ENCODE assay signal across 22 mouse cellular contexts in the genomic region with DNA sequence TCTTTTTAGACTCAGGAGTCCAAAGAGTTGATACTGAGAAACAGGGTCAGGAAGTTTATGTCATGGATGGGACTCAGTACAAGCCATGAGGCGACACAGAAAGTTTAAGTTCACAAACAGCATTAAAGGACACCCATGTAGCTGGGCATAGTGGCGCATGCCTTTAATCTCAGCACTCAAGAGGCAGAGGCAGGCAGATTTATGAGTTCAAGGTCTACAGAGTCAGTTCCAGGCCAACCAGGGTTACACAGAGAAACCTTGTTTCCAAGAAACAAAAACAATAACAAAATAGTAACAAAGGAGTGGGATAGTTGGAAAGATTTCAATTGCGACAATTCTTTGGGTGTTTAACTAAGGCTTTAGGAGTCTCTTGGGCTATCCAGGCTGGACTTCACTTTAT. TPM values are rescaled to one million over a fixed set of nuclear protein-coding genes. Genes with fewer than 3 reads are reported as not detected.
DNase-seq lines count a peak whose midpoint lies in the region; ATAC-seq and TF ChIP-seq lines count a peak whose summit lies in the region.
"Had no signal": no experiment of that assay in that cellular context is flagged by ENCODE, and none has a peak within 500 bp of the region (broad histone marks: within the 10 kb centered on the region; RNA-seq: fewer than 3 reads in every experiment).

No protein-coding gene starts in this region.

- H3K9ac ChIP-seq in kidney, postnatal 0 days (ENCODE audit: low read depth, low read length): no peak overlapping the region
- H3K9ac ChIP-seq: embryonic facial prominence, embryonic 12.5 days; forebrain, embryonic 15.5 days; hindbrain, embryonic 13.5 days had no signal

- H3K4me3 ChIP-seq in kidney, postnatal 0 days (replicated peaks; ENCODE audit: low read depth, low read length): no peak overlapping the region
- H3K4me3 ChIP-seq: embryonic facial prominence, embryonic 12.5 days; forebrain, embryonic 15.5 days; heart, embryonic 10.5 days; hindbrain, embryonic 13.5 days had no signal

- WGBS in kidney, postnatal 0 days: 22% methylated on average over 3 of the region's 3 CpGs

- H3K27ac ChIP-seq in kidney, postnatal 0 days: no peak overlapping the region
- H3K27ac ChIP-seq: embryonic facial prominence, embryonic 12.5 days; forebrain, embryonic 15.5 days; heart, embryonic 10.5 days; hindbrain, embryonic 13.5 days; hindbrain, postnatal 0 days had no signal

- H3K36me3 ChIP-seq in kidney, postnatal 0 days (ENCODE audit: insufficient read depth, low read length): 0 out of 2 replicates have a peak, but pooled peaks cover 7% of the 10 kb centered on the region

- ATAC-seq in kidney, postnatal 0 days (replicated peaks; ENCODE audit: low FRiP score, low read depth): no peak
- ATAC-seq: activated CD4-positive, CD25-positive, alpha-beta regulatory T cell, adult 4 months; forebrain, embryonic 15.5 days; hindbrain, postnatal 0 days; Patski had no signal

- TF ChIP-seq CTCF in kidney, postnatal 0 days (IDR thresholded peaks at IDR 0.05; ENCODE audit: low read depth): no peak

- H3K4me1 ChIP-seq in kidney, postnatal 0 days (replicated peaks; ENCODE audit: insufficient read depth, low read length): 0 out of 2 replicates have a peak, but pooled peaks cover 4% of the 10 kb centered on the region
- H3K4me1 ChIP-seq: embryonic facial prominence, embryonic 12.5 days; forebrain, embryonic 15.5 days; hindbrain, embryonic 13.5 days had no signal

- DNase-seq in adrenal gland, adult 8-10 months: peak; percentile 45
- DNase-seq in adrenal gland, adult 18-20 months (ENCODE audit: low spot score in 2 of 2): no peak
- peak; percentile 52 for DNase-seq in kidney, postnatal 0 days (ENCODE audit: low spot score)
- no peak for DNase-seq in kidney, adult 9 months
- DNase-seq in adrenal gland, postnatal 14 days: peak; percentile 38
- DNase-seq in mesoderm, embryonic 11.5 days (ENCODE audit: low read depth, low spot score): peak; percentile 14
- DNase-seq in cerebellum, adult 9-11 months: no peak
- DNase-seq: cerebellum, adult 18-20 months; cerebellum, postnatal 10 days; embryo, embryonic 11 days; gastrocnemius, postnatal 36 days; heart, adult 18-20 months; heart, postnatal 14 days had no signal

- no peaks in the 10 kb centered on the region for H3K27me3 ChIP-seq in kidney, postnatal 0 days (ENCODE audit: insufficient read depth, low read length)
- H3K27me3 ChIP-seq: CH12.LX; embryonic facial prominence, embryonic 12.5 days; forebrain, embryonic 15.5 days; hindbrain, embryonic 13.5 days; Patski had no signal

- no peak overlapping the region for H3K4me2 ChIP-seq in kidney, postnatal 0 days (ENCODE audit: low read length)
- H3K4me2 ChIP-seq: embryonic facial prominence, embryonic 12.5 days; forebrain, embryonic 15.5 days; hindbrain, embryonic 13.5 days had no signal

- no peaks in the 10 kb centered on the region for H3K9me3 ChIP-seq in kidney, postnatal 0 days (replicated peaks; ENCODE audit: low read length)
- H3K9me3 ChIP-seq: embryonic facial prominence, embryonic 12.5 days; forebrain, embryonic 15.5 days; heart, embryonic 10.5 days; hindbrain, embryonic 13.5 days had no signal

RNA-seq across cellular contexts. Expression of a gene that starts 25.7 kb away (rescaled TPM):
- total RNA-seq in adrenal gland, adult 8-10 months (2022): 10 to 100 TPM; 24.2 to 29.9 (median 28.2) TPM
- total RNA-seq in adrenal gland, adult 18-20 months (2021): 10 to 100 TPM; 17.3 to 21.3 TPM
- polyA plus RNA-seq in kidney, postnatal 0 days (2015; fragmentation: Nextera tagmentation; extraction: Ambion mirVana): 18.8 and 20.2 TPM in 2 replicates
- total RNA-seq in adrenal gland, postnatal 14 days (2021): 23.2 and 28.9 TPM in 2 replicates

RNA-seq across cellular contexts. Expression of a gene that starts 32.3 kb away (rescaled TPM):
- total RNA-seq in adrenal gland, adult 8-10 months (2022): 1 to 10 TPM in 3 of 4 experiments, under 1 TPM in 1; 0.91 to 4.7 (median 3.3) TPM
- 1 to 10 TPM; 2.8 to 7.9 TPM for total RNA-seq in adrenal gland, adult 18-20 months (2021)
- polyA plus RNA-seq in kidney, postnatal 0 days (2015; fragmentation: Nextera tagmentation; extraction: Ambion mirVana): 2.3 and 2.4 TPM in 2 replicates
- total RNA-seq in adrenal gland, postnatal 14 days (2021): 4.4 and 4.7 TPM in 2 replicates
- total RNA-seq: CH12.LX; hindbrain, postnatal 0 days had no signal
- polyA plus RNA-seq: forebrain, embryonic 15.5 days; heart, embryonic 14.5 days; hindbrain, postnatal 0 days; Patski had no signal

RNA-seq across cellular contexts. Expression of a gene that starts 48.3 kb away (rescaled TPM):
- total RNA-seq in adrenal gland, adult 8-10 months (2022): 10 to 100 TPM; 22.0 to 51.3 (median 33.9) TPM
- total RNA-seq in adrenal gland, adult 18-20 months (2021): 10 to 100 TPM; 21.4 to 25.4 TPM
- polyA plus RNA-seq in kidney, postnatal 0 days (2015; fragmentation: Nextera tagmentation; extraction: Ambion mirVana): 12.0 and 13.5 TPM in 2 replicates
- 17.5 and 32.6 TPM in 2 replicates for total RNA-seq in adrenal gland, postnatal 14 days (2021)

Comparison
In these comparisons a context has a peak if more than half of its experiments do, and no peak if none do; other contexts are left out.
1. DNase-seq: peak in adrenal gland, adult 8-10 months (single experiment), kidney, postnatal 0 days (single experiment), adrenal gland, postnatal 14 days (single experiment) and mesoderm, embryonic 11.5 days (single experiment); none in adrenal gland, adult 18-20 months (0 of 2), kidney, adult 9 months (single experiment) and cerebellum, adult 9-11 months (single experiment).